Mouse (Mus musculus): ENCODE data around the gene Vmn1r2. TPM values are rescaled to one million over a fixed set of nuclear protein-coding genes. Genes with fewer than 3 reads are reported as not detected.
"Not testable (repeated sequence)": the region's sequence is repeated elsewhere in the genome, so short reads cannot be mapped to it uniquely, and the experiment has no call there.

The Vmn1r2 gene
- not detected in 2 replicates for polyA plus RNA-seq (2015; fragmentation: Nextera tagmentation; extraction: Ambion mirVana)

- H3K4me2 ChIP-seq; H3K27me3 ChIP-seq; H3K4me3 ChIP-seq; H3K4me1 ChIP-seq (replicated peaks); ATAC-seq (ENCODE audit: low FRiP score); H3K27ac ChIP-seq; H3K9ac ChIP-seq; H3K36me3 ChIP-seq: not testable (repeated sequence)
- WGBS = no CpG with 5 or more reads among the region's 1 CpGs
- peaks cover 14% of the 10 kb centered on the region for H3K9me3 ChIP-seq
These were observed at the start of gene Vmn1r2 for GRCm38 (mm10) chr4:3167020-3167419. Vmn1r2 (plus strand) TSS chr4:3167320.

GRCm38 (mm10) chr4:3147926-3148325 is 19.2 kb upstream of the Vmn1r2 start:
- not testable (repeated sequence) for H3K4me2 ChIP-seq; H3K9ac ChIP-seq; H3K27ac ChIP-seq; H3K9me3 ChIP-seq; H3K4me3 ChIP-seq; ATAC-seq (ENCODE audit: low FRiP score); H3K36me3 ChIP-seq; H3K4me1 ChIP-seq (replicated peaks); H3K27me3 ChIP-seq
- 0% methylated on average over 1 of the region's 3 CpGs for WGBS

GRCm38 (mm10) chr4:3153320-3153719 is 13.8 kb upstream of the Vmn1r2 start:
- H3K4me2 ChIP-seq; H3K4me1 ChIP-seq (replicated peaks); H3K27me3 ChIP-seq; H3K9ac ChIP-seq; H3K9me3 ChIP-seq; ATAC-seq (ENCODE audit: low FRiP score); H3K4me3 ChIP-seq; H3K36me3 ChIP-seq; H3K27ac ChIP-seq: not testable (repeated sequence)
- 83% methylated on average over 2 of the region's 2 CpGs for WGBS

GRCm38 (mm10) chr4:3164429-3164828 is 2.7 kb upstream of the Vmn1r2 start:
- H3K4me3 ChIP-seq; H3K4me2 ChIP-seq; H3K4me1 ChIP-seq (replicated peaks); ATAC-seq (ENCODE audit: low FRiP score); H3K36me3 ChIP-seq; H3K27me3 ChIP-seq; H3K27ac ChIP-seq; H3K9ac ChIP-seq: not testable (repeated sequence)
- H3K9me3 ChIP-seq = peaks cover 14% of the 10 kb centered on the region

- no peak overlapping the region for H3K9ac ChIP-seq
- no peak for ATAC-seq (ENCODE audit: low FRiP score)
- H3K27me3 ChIP-seq = no peaks in the 10 kb centered on the region
- H3K9me3 ChIP-seq = peaks cover 14% of the 10 kb centered on the region
- no peak overlapping the region for H3K4me2 ChIP-seq
- H3K36me3 ChIP-seq = no peaks in the 10 kb centered on the region
- H3K4me3 ChIP-seq = no peak overlapping the region
- H3K4me1 ChIP-seq (replicated peaks) = no peaks in the 10 kb centered on the region
- 95% methylated on average over 4 of the region's 4 CpGs for WGBS
- H3K27ac ChIP-seq = no peak overlapping the region
These were observed 2.1 kb upstream of the Vmn1r2 start for GRCm38 (mm10) chr4:3165046-3165445.

GRCm38 (mm10) chr4:3174586-3174985 is 7.5 kb downstream of the Vmn1r2 start:
- H3K4me3 ChIP-seq; H3K9ac ChIP-seq; H3K36me3 ChIP-seq; H3K4me2 ChIP-seq; ATAC-seq (ENCODE audit: low FRiP score); H3K4me1 ChIP-seq (replicated peaks); H3K27me3 ChIP-seq; H3K27ac ChIP-seq: not testable (repeated sequence)
- peaks cover 38% of the 10 kb centered on the region for H3K9me3 ChIP-seq
- WGBS = 79% methylated on average over 4 of the region's 4 CpGs

- H3K36me3 ChIP-seq; H3K9ac ChIP-seq; ATAC-seq (ENCODE audit: low FRiP score); H3K4me2 ChIP-seq; H3K4me1 ChIP-seq (replicated peaks); H3K27me3 ChIP-seq; H3K4me3 ChIP-seq; H3K27ac ChIP-seq: not testable (repeated sequence)
- peaks cover 48% of the 10 kb centered on the region for H3K9me3 ChIP-seq
- 91% methylated on average over 7 of the region's 8 CpGs for WGBS
These were observed 8.6 kb downstream of the Vmn1r2 start for GRCm38 (mm10) chr4:3175756-3176155.

- H3K9me3 ChIP-seq = peaks cover 52% of the 10 kb centered on the region
These were observed 9.1 kb downstream of the Vmn1r2 start for GRCm38 (mm10) chr4:3176195-3176594.

GRCm38 (mm10) chr4:3176746-3177490 is 9.8 kb downstream of the Vmn1r2 start:
- H3K27ac ChIP-seq; H3K4me2 ChIP-seq; H3K4me1 ChIP-seq (replicated peaks); H3K36me3 ChIP-seq; ATAC-seq (ENCODE audit: low FRiP score); H3K27me3 ChIP-seq; H3K4me3 ChIP-seq; H3K9ac ChIP-seq: not testable (repeated sequence)
- peaks cover 55% of the 10 kb centered on the region for H3K9me3 ChIP-seq
- WGBS = 89% methylated on average over 10 of the region's 10 CpGs

More at GRCm38 (mm10) chr4:3176195-3176594, 9.1 kb downstream of the Vmn1r2 start:
- not testable (repeated sequence) for H3K27me3 ChIP-seq; H3K36me3 ChIP-seq; H3K4me2 ChIP-seq; H3K27ac ChIP-seq; ATAC-seq (ENCODE audit: low FRiP score); H3K4me3 ChIP-seq; H3K4me1 ChIP-seq (replicated peaks); H3K9ac ChIP-seq
- 91% methylated on average over 6 of the region's 6 CpGs for WGBS

- 90% methylated on average over 1 of the region's 1 CpGs for WGBS
- not testable (repeated sequence) for ATAC-seq (ENCODE audit: low FRiP score); H3K4me1 ChIP-seq (replicated peaks); H3K4me3 ChIP-seq; H3K9ac ChIP-seq; H3K36me3 ChIP-seq; H3K27me3 ChIP-seq; H3K27ac ChIP-seq; H3K4me2 ChIP-seq
- H3K9me3 ChIP-seq = peaks cover 12% of the 10 kb centered on the region
These were observed 18.1 kb downstream of the Vmn1r2 start, which contains the start of gene Vmn1r3 for GRCm38 (mm10) chr4:3185258-3185657. Vmn1r3 (minus strand) TSS chr4:3185358.

GRCm38 (mm10) chr4:3209643-3210217 is 42.6 kb downstream of the Vmn1r2 start:
- not testable (repeated sequence) for H3K9ac ChIP-seq; H3K4me2 ChIP-seq; H3K27me3 ChIP-seq; H3K9me3 ChIP-seq; H3K36me3 ChIP-seq; ATAC-seq (ENCODE audit: low FRiP score); H3K4me1 ChIP-seq (replicated peaks); H3K27ac ChIP-seq; H3K4me3 ChIP-seq
- 63% methylated on average over 1 of the region's 1 CpGs for WGBS

GRCm38 (mm10) chr4:3213349-3213748 is 46.2 kb downstream of the Vmn1r2 start:
- WGBS = 79% methylated on average over 3 of the region's 4 CpGs
- H3K27me3 ChIP-seq; H3K9me3 ChIP-seq; H3K36me3 ChIP-seq; H3K4me2 ChIP-seq; H3K27ac ChIP-seq; H3K9ac ChIP-seq; ATAC-seq (ENCODE audit: low FRiP score); H3K4me3 ChIP-seq; H3K4me1 ChIP-seq (replicated peaks): not testable (repeated sequence)

GRCm38 (mm10) chr4:3216382-3216781 is 49.3 kb downstream of the Vmn1r2 start:
- H3K27ac ChIP-seq; H3K36me3 ChIP-seq; H3K4me3 ChIP-seq; H3K27me3 ChIP-seq; H3K4me2 ChIP-seq; H3K4me1 ChIP-seq (replicated peaks); ATAC-seq (ENCODE audit: low FRiP score); H3K9ac ChIP-seq; H3K9me3 ChIP-seq: not testable (repeated sequence)
- 80% methylated on average over 2 of the region's 2 CpGs for WGBS

Measured in hindbrain, embryonic 13.5 days (tissue).